Mouse (Mus musculus): Measurements from ENCODE around the gene Prkca. TPM values are rescaled to one million over a fixed set of nuclear protein-coding genes. Genes with fewer than 3 reads are reported as not detected.

Gene Prkca
- total RNA-seq, 1 experiment, result 8.4 TPM

GRCm38 (mm10) chr11:108285046-108285445 lies 58.7 kb downstream of the Prkca start:
- Histone ChIP-seq H3K27ac (ENCODE audit: insufficient read depth, low read depth, low read length, poor library complexity, severe bottlenecking) (no peak overlapping the region), H3K9ac (ENCODE audit: insufficient read depth, low read depth, low read length, poor library complexity, severe bottlenecking) (no peak overlapping the region), H3K36me3 (ENCODE audit: control insufficient read depth, insufficient read depth, low read length, poor library complexity, severe bottlenecking) (no peaks in the 10 kb centered on the region), H3K9me3 (ENCODE audit: control insufficient read depth, insufficient read depth, low read depth, low read length) (no peaks in the 10 kb centered on the region), H3K4me3 (ENCODE audit: insufficient read depth in 1 of 2, low read depth in 1 of 2, low read length in 2 of 2, poor library complexity in 1 of 2, severe bottlenecking in 1 of 2) (no peak overlapping the region), H3K4me1 (ENCODE audit: control insufficient read depth in 2 of 2, insufficient read depth in 2 of 2, low read length in 2 of 2, poor library complexity in 1 of 2) (no peaks in the 10 kb centered on the region)
- in situ Hi-C loops (cut with MboI; ENCODE audit: low sequenced_read_pairs in 2 of 2, unreplicated experiment in 2 of 2), result no loop called here
- no peak for TF ChIP-seq ZC3H11A (IDR thresholded peaks at IDR 0.05; ENCODE audit: borderline replicate concordance, low read depth, low read length)
- TF ChIP-seq CHD2 (IDR thresholded peaks at IDR 0.05; ENCODE audit: low read depth, low read length), result no peak
- no peak for TF ChIP-seq HCFC1 (IDR thresholded peaks at IDR 0.05; ENCODE audit: borderline replicate concordance, insufficient read depth, low read length)
- no peak for TF ChIP-seq MAFK (IDR thresholded peaks at IDR 0.05; ENCODE audit: insufficient read depth, low read depth, low read length)
- DNase-seq (ENCODE audit: low read depth, low spot score), result no peak

GRCm38 (mm10) chr11:108282850-108283459 lies 60.8 kb downstream of the Prkca start:
- H3K9me3 ChIP-seq (ENCODE audit: control insufficient read depth, insufficient read depth, low read depth, low read length), result no peaks in the 10 kb centered on the region
- no peak for TF ChIP-seq ZNF384 (IDR thresholded peaks at IDR 0.05; ENCODE audit: low read depth, low read length)
- no peak for TF ChIP-seq CHD2 (IDR thresholded peaks at IDR 0.05; ENCODE audit: low read depth, low read length)
- no peak for TF ChIP-seq HCFC1 (IDR thresholded peaks at IDR 0.05; ENCODE audit: borderline replicate concordance, insufficient read depth, low read length)
- TF ChIP-seq ZC3H11A (IDR thresholded peaks at IDR 0.05; ENCODE audit: borderline replicate concordance, low read depth, low read length), result no peak
- no peak for TF ChIP-seq MAFK (IDR thresholded peaks at IDR 0.05; ENCODE audit: insufficient read depth, low read depth, low read length)
- H3K9ac ChIP-seq (ENCODE audit: insufficient read depth, low read depth, low read length, poor library complexity, severe bottlenecking), result no peak overlapping the region
- no peaks in the 10 kb centered on the region for H3K36me3 ChIP-seq (ENCODE audit: control insufficient read depth, insufficient read depth, low read length, poor library complexity, severe bottlenecking)
- DNase-seq (ENCODE audit: low read depth, low spot score), result no peak
- in situ Hi-C loops (cut with MboI; ENCODE audit: low sequenced_read_pairs in 2 of 2, unreplicated experiment in 2 of 2), result no loop called here
- H3K4me1 ChIP-seq (ENCODE audit: control insufficient read depth in 2 of 2, insufficient read depth in 2 of 2, low read length in 2 of 2, poor library complexity in 1 of 2), result no peaks in the 10 kb centered on the region
- H3K4me3 ChIP-seq (ENCODE audit: insufficient read depth in 1 of 2, low read depth in 1 of 2, low read length in 2 of 2, poor library complexity in 1 of 2, severe bottlenecking in 1 of 2), result no peak overlapping the region
- no peak overlapping the region for H3K27ac ChIP-seq (ENCODE audit: insufficient read depth, low read depth, low read length, poor library complexity, severe bottlenecking)

GRCm38 (mm10) chr11:108279748-108280373 lies 63.9 kb downstream of the Prkca start:
- no peak for DNase-seq (ENCODE audit: low read depth, low spot score)
- H3K36me3 ChIP-seq (ENCODE audit: control insufficient read depth, insufficient read depth, low read length, poor library complexity, severe bottlenecking), result no peaks in the 10 kb centered on the region
- in situ Hi-C loops (cut with MboI; ENCODE audit: low sequenced_read_pairs in 2 of 2, unreplicated experiment in 2 of 2), result no loop called here
- H3K9me3 ChIP-seq (ENCODE audit: control insufficient read depth, insufficient read depth, low read depth, low read length), result no peaks in the 10 kb centered on the region
- TF ChIP-seq HCFC1 (IDR thresholded peaks at IDR 0.05; ENCODE audit: borderline replicate concordance, insufficient read depth, low read length) (no peak), MAFK (IDR thresholded peaks at IDR 0.05; ENCODE audit: insufficient read depth, low read depth, low read length) (no peak), ZNF384 (IDR thresholded peaks at IDR 0.05; ENCODE audit: low read depth, low read length) (no peak), ZC3H11A (IDR thresholded peaks at IDR 0.05; ENCODE audit: borderline replicate concordance, low read depth, low read length) (no peak), CHD2 (IDR thresholded peaks at IDR 0.05; ENCODE audit: low read depth, low read length) (no peak)
- no peak overlapping the region for H3K9ac ChIP-seq (ENCODE audit: insufficient read depth, low read depth, low read length, poor library complexity, severe bottlenecking)
- H3K4me3 ChIP-seq (ENCODE audit: insufficient read depth in 1 of 2, low read depth in 1 of 2, low read length in 2 of 2, poor library complexity in 1 of 2, severe bottlenecking in 1 of 2), result no peak overlapping the region
- no peaks in the 10 kb centered on the region for H3K4me1 ChIP-seq (ENCODE audit: control insufficient read depth in 2 of 2, insufficient read depth in 2 of 2, low read length in 2 of 2, poor library complexity in 1 of 2)
- H3K27ac ChIP-seq (ENCODE audit: insufficient read depth, low read depth, low read length, poor library complexity, severe bottlenecking), result no peak overlapping the region

GRCm38 (mm10) chr11:108277096-108277495 lies 66.6 kb downstream of the Prkca start:
- in situ Hi-C loops (cut with MboI; ENCODE audit: low sequenced_read_pairs in 2 of 2, unreplicated experiment in 2 of 2), result no loop called here
- Histone ChIP-seq H3K4me3 (ENCODE audit: insufficient read depth in 1 of 2, low read depth in 1 of 2, low read length in 2 of 2, poor library complexity in 1 of 2, severe bottlenecking in 1 of 2) (no peak overlapping the region), H3K27ac (ENCODE audit: insufficient read depth, low read depth, low read length, poor library complexity, severe bottlenecking) (no peak overlapping the region), H3K9ac (ENCODE audit: insufficient read depth, low read depth, low read length, poor library complexity, severe bottlenecking) (no peak overlapping the region), H3K4me1 (ENCODE audit: control insufficient read depth in 2 of 2, insufficient read depth in 2 of 2, low read length in 2 of 2, poor library complexity in 1 of 2) (0 out of 4 replicates have a peak, but pooled peaks cover 0 to 2% of the 10 kb centered on the region in 2 experiments), H3K9me3 (ENCODE audit: control insufficient read depth, insufficient read depth, low read depth, low read length) (no peaks in the 10 kb centered on the region), H3K36me3 (ENCODE audit: control insufficient read depth, insufficient read depth, low read length, poor library complexity, severe bottlenecking) (no peaks in the 10 kb centered on the region)
- no peak for DNase-seq (ENCODE audit: low read depth, low spot score)
- no peak for TF ChIP-seq HCFC1 (IDR thresholded peaks at IDR 0.05; ENCODE audit: borderline replicate concordance, insufficient read depth, low read length)
- no peak for TF ChIP-seq MAFK (IDR thresholded peaks at IDR 0.05; ENCODE audit: insufficient read depth, low read depth, low read length)
- no peak for TF ChIP-seq CHD2 (IDR thresholded peaks at IDR 0.05; ENCODE audit: low read depth, low read length)
- TF ChIP-seq ZC3H11A (IDR thresholded peaks at IDR 0.05; ENCODE audit: borderline replicate concordance, low read depth, low read length), result no peak
- no peak for TF ChIP-seq ZNF384 (IDR thresholded peaks at IDR 0.05; ENCODE audit: low read depth, low read length)
